Mouse (Mus musculus) embryo, embryonic 11.5 days (tissue): ENCODE measurements around the gene Zfp185.

ENCODE experiments used
- DNase-seq: peaks from one replicate; pipeline ENCODE4 v3.0.0-alpha.2; 2012; ENCODE audit warnings: low read depth, low spot score

Gene Zfp185

DNA sequence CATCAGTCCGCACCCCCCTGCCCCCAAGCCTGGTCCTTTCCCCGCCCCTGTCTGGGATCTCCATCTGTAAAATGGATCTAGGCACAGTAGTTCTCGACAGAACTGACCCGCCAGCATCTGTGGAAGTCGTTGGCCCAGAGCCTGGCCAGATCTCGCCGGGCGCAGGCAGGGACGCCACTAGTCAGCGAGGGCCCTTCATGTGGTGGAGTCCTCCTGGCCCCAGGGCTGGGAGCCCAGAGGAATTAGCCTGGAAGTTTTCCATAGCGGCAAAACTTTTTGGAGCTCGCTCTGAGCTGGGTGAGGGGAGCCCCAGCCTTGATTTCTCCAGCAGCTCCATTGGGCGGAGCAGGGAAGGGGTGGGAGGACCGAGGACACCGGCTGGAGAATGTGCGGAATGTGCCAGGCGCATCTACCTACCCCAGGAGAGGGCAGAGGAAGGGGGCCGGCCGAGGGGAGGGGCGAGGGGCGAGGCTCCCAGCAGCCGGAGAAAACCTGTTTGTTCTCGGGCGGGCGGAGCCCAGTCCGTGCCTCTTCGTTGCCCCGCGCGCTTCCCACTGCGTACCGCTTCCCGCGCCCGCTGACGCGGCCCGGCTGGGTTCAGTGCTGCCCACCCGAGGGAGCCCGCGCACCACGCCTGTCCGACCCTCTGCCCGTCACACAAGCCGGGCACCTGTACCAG, at the start of gene Zfp185:
Gene Zfp185, plus strand, starts transcription at position 499 of the 679 bp plus-strand sequence.
- DNase-seq = no peak

DNA sequence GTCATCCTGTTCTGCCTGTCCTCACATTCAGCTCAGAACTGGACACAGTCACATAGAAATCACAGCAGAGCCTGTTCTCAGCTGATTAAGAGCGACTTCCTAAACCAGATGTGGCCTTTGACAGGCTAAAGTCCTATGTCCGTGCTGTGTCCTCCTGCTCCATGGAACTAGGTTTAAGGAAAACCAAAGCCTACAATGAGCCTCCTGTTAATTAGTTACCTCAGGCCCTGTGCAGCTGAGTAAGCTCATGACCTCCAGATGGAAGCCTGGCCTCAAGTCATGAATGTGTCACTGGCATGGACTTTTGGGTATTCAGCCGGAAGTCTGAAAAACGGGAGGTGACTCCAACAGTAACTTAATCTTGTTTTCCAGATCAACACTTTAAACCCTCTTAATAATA, 33.7 kb upstream of the Zfp185 start:
- no peak for DNase-seq

DNA sequence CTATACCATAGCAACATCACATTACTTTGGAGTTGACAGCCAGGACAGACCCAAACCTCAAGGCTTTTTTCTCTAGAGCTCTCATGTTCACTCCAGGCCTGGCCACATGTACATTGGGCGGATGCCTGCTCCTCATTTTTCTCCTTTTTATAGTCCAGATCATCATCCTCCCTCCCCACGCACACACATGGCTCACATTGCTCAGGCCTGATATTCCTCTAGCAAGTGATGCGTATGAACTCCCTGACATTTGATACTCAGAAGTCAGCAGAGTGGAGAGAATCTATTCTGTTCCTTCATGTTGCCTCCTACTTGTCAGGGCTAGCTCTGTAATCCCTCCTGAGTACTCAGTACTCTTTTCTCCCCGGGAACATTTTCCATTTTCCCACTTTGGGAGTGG, 30.7 kb upstream of the Zfp185 start:
- no peak for DNase-seq

DNA sequence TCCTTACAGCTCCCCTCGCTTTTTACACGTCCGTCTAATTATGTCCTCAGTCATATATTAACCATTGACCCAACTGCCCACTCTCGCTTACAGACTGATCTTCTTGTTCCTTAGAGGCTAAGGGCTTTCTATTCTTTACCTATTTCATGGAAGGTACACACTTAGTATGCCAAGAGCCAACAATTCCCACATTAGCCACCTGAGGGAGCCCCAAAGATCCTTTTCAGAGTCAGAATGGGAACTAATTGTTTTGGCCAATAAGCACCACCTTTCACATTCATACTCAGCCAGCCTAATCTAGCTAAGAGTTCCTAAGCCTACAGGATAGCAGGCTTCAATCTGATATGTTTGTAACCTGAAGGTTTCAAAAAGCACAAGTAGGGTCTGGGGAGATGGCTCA, 26.7 kb upstream of the Zfp185 start:
- no peak for DNase-seq

DNA sequence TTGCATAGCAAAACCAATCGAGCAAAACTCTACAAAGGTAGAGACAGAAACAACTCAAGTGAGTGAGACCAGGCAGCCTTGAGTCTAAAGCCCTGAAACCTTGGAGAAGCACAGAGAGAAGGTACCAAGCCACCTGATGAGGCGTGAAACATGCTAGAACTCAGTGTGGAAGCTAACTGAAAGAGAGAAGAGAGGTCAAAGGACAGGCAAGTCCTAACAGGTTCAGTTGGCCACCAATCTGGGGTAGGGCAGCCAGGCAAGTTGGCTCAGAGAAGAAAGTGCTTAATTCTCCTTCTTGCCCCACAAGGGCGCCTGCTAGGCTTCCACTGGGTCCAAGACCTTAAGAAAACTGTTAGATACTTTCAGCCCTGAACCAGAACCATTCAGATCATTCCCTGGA, 25.6 kb upstream of the Zfp185 start:
- DNase-seq = no peak

DNA sequence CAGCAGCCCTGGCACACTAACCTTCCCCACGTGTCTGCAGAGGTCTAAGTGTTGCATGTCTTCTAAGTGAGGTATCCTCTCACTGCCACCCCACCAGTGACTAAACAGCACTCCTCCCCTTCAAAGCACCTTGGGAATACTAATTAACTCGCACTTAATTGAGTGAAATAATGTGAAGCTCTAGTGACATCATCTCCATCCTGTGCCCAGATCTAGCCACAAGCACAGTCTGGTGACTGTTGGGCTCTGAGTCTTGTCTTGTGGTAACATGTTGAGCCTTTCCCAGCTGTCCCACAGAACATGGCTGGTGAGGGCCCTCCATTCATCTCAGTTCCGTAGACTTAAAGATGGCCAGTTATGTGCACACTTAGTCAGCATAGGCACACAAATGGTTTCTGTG, 24.4 kb upstream of the Zfp185 start:
- no peak for DNase-seq

DNA sequence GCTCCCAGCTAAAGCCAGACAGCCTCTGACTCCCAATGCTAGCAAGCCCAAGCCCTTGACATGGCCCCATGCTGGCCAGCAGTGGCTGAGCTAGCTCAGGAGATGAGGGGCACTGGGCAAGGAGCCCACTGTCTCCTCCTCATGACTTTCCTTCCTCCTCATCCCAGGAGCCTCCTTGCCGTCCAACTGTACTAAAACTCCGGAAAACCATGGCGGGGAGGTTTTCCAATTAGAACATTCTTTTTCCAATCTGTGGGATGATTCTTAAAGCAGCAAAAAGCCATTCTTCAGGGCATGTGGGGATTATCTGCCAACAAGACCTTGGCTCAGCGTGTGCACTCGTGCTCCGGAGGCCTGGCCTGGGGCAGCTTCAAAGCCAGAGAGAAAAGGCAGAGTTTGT, 4.3 kb upstream of the Zfp185 start:
- DNase-seq = no peak

DNA sequence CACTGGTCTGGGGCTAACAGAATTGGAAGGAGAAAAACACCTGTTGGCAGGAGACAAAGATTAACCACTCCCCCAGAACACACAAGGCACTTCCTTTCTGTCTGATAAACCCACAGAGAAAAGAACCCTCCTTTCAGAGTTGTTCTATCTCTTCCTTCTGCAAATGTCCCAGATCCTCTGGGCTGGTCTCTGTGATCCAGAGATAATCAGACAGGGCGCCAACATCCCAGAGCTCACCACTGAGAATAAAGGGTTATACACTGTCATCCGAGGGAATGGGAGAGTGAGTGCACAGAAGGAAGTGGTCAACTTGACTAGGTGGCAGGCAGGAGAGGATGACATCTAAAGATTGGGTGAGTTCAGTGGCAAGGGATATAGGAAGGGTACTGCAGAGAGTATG, 1.5 kb upstream of the Zfp185 start:
- DNase-seq = no peak

DNA sequence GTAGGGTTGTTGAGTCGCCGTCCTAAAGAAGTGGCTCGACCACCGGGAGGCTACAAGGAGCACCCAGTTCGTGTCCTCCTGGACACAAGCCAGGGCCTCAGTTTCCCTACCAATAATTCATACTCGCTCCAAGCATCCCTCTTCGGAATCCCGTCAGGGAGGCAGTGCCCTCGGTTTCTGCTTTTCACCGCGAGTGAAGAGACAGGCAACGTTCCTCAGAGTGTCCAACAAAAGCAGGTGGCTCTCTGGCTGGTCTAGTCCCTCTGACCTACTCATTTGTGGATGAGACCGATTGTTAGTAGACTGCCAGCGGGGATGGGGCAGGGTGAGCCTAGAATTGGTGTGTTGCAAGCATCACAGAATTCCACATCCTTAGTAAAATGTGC, 374 bp downstream of the Zfp185 start:
- DNase-seq = no peak

DNA sequence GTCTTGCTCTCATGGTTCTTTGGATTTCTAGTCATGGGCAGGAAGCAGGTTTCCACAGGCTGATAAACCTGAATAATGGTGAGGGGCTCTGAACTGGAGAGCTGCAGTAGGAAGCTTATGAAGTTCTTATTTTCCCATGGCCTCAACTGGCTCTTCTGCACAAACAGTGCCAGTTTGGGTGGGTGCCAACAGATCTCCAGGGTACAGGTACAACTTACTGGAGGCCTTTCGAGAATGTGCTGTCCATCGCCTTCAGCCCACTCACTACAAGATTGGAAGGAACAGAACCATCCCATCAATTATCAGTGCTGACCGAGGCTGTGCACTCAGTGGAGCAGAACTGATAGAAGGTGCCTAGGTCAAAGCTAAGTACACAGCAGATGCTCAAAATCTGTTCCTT, 1.3 kb downstream of the Zfp185 start:
- DNase-seq = no peak

DNA sequence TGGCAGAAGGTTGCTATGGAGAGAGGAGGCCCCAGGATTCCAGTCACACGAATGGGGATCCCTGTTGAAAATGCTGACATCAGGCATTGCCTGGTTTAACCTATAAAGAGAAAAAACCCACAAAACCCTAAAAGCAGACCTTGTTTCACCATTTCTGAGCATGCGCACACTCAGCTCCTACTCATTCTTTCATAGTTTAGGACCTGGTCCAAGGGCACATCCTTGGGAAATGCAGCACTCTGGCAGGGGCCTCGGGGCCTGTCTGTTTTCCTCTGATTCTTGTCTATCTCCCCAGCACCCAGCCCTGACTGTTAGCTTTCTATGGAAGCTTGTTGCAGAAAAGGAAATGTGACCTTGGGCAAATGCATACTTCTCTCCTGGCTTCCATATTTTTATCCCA, 3.4 kb downstream of the Zfp185 start:
- DNase-seq = no peak

DNA sequence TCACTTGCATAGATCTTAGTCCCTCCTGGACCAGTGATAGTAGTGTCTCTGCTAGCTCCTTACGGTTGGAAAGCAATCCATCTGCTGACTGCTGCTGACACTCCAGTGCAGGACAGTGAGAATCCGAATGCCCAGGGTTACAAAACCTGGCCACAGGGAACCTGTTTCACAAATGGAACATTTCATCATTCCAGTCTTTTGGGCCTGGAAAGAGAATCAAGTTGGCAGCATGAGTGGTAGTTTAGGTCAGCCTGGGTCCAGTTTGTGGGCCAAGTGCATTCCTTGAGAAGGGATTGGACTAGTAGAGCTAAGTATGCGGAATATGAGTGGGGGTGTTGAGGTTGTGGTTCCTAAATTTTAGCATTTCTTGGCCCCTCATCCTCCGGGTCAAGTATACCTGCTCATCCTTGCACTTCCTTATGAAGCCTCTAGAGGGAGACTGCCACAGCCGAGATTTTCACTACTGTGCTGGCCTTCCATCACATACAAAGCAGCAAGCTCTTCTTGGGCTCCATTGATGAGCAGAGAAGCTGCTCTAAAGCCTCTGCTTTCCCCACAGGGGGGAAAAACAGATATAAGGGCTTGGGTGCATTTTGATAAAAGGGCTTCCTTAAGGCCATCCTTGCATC, 5.3 kb downstream of the Zfp185 start:
- DNase-seq = no peak

DNA sequence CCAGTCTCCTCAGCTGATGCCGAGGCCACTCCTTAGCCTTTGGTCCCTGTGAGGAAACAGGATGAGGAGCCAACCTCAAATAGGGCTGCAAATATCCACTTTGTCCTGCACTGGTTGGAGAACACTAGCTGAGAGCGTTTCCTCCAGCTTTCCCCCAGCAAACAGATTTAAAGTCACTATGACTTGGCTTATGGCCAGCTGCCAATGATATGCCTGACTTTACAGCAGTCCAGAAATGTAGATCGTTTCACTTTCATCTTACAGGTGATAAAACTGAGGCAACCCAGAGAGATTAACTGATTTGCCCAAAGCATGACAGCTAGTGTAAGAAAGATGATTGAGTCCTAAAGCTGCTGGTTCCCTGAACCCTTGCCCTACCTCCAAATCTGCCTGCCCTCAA, 8.4 kb downstream of the Zfp185 start:
- no peak for DNase-seq

DNA sequence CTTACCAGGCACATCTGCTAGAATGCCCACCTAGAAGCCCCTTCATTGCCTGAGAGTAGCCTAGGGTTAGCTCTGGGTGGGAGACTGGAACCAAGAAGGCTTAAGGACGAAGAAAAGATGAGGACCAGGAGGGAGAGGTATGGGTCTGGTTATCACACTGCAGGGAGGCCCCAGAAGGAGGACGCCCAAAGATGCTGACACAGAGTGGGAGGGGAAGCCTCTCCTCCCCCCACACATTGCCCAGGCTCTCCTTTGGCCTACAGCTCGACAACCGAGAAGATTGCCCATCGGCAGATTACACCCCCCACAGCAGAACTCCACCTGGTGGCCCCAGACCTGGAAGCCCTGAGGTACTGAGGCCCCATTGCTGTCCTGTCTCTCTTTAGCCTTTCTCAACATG, 16.0 kb downstream of the Zfp185 start:
- no peak for DNase-seq

DNA sequence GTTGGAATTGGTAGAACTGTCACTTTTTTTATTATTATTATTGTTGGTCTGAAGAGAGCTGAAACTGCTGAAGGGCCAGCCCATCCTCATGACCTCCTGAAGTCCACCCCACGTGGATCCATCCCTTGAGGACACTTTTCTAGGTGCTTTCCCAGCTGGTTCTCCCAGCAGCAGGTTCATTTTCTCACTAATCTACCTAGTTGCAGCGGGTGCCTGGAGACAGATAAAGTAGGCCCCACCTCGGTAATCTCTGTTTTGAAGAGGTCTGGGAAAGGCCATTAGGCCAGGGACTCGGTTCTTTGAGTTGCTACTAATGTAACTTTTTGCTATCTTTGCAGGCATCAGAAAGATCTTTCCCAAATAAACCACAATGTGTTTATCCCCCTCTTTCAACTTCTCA, 18.5 kb downstream of the Zfp185 start:
- DNase-seq = no peak

DNA sequence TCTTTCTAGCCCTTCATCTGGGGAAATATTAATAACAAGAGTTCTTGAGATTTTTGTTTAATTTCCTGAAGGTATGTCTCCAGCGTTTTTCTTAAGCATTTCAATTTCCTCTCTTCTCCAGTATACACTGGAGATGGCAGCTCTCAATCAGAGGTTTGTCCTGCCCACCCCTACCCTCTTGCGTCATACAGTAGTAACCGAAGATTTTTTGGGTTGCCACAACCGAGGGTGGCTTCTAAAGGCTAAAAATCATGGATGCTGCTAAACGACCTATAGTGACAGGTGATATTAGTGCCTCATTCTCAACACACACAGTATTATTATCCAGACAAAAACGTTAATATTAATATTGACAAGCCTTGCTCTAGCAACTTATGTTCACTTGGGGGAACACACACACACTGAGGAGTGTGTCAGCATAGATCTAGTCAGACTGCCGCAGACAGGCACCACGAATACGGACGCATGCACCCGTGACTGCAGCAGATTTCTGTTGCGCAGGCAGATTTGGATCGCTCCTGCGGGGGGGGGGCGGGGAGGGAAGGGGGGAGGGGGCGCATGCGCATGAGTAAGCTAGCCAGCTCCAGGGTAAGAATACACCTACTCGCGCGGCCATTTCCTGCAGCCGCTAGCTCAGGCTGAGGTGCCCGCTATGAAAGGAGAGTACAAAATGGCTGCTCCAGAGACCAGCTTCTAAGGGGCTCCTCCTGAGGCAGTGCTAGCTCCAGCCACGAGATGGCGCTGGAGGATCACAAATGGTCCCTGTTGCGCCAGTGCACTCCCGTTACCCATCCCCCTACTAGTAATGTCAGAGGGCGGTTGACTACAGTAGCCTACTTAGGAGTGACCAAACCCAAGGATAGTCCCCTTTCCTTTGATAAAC, 20.7 kb downstream of the Zfp185 start:
- peak; percentile 80 for DNase-seq

DNA sequence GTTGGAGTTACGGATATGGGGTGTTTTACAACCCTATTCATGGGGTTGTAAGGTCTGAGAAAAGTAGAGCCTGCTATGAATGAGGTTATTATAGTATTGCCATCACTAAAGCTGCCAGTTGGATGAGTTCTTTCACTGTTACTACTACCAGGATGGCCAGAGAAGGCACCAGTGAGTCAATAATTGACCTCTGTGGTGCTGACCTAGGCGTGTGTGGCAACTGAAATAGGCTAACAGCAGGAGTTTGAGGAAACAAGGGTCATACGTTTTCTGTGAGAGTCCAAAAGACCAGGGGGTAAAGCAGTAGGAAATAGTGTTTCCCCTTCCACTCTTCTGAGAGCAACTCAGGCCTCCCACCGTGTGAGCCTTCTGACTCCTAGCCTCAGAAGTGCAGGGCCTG, 25.7 kb downstream of the Zfp185 start:
- DNase-seq = no peak

DNA sequence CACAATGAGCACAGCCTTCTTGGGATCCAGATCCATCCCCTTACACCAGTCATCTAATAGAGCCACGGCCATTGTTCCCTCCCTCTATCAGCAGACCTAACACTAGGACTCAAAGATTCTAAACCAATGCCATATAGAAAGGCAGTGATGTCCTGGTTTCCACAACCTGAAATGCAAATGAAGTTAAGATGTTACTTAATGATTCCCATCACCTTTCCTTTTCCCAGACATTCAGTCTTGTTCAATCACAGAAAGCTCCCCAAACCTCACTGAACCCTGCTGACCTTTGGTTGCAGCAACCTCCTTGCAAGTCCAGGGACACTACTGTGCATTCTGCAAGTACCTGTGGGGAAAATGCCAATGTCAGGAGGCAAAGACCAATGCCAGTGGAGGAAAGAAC, 49.9 kb downstream of the Zfp185 start, which contains the start of gene Pnma5:
Gene Pnma5, minus strand, starts transcription at position 101 of the 400 bp plus-strand sequence.
- DNase-seq = no peak

DNA sequence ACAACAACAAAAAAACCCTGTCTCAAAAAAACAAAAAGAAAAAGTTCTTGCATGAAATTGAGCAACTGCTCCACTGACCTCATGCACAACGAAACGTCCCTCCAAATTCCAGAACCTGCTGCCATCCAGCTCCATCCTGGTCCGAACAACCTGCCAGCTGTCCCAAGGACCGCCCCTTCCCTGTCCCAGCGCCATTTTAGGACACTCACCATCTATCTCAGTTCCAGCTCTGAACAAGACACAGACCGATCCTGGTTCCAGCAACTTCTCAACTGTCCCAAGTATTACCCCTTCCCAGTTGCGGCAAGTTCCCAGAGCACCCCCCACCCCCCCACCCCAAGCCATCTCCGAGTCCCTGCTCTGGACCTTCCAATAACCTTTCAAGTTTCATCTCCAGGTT, 51.7 kb downstream of the Zfp185 start:
- no peak for DNase-seq

DNA sequence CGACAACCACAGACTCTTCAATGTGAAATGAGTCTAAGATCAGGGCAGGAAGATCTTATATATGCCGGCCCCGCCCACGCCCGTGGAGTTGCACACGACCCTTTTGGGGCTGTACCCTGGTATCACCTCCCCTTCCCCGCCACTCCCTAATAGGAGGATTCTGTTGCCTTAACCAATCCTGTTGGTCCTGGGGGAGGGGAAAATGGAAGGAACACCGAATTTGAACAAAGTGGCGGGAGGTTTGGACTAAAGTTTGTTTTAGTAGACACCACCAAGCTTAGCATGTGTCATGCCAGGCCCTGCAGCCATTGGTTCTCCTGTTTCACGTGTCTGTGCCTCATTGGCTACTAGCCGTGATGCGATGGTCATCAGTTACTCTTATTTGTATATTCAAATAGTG, 52.5 kb downstream of the Zfp185 start:
- no peak for DNase-seq

DNA sequence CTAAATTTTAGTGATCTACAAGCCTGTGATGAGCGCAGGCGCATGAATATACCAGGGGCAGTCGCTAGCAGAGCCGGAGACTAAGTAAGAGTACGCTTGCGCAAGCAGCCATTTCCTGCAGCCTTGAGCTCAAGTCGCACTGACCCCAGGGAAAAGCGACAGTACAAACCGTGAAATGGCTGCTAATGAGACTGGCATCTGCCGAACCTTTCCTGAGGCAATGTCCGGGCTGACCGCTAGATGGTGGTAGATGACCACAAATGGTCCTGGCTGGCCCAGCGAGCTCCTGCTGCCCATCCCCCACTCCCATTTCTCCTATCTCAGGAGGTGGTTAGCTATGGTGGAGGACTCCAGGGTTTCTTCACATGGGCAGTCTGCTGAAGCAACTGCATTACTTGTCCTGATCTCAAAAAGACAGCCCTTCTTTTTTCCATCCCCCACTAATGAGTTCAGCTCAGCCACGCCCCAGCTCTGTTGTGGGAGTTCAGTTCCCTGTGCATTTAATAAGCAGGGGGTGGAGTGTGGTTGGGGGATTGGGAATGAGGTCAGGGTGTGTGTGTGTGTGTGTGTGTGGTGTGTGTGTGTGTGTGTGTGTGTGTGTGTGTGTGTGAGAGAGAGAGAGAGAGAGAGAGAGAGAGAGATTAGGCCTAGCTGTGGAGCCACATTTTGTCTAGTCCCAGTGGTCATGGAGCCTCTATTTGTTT, 66.9 kb downstream of the Zfp185 start:
- DNase-seq = peak; percentile 79

DNA sequence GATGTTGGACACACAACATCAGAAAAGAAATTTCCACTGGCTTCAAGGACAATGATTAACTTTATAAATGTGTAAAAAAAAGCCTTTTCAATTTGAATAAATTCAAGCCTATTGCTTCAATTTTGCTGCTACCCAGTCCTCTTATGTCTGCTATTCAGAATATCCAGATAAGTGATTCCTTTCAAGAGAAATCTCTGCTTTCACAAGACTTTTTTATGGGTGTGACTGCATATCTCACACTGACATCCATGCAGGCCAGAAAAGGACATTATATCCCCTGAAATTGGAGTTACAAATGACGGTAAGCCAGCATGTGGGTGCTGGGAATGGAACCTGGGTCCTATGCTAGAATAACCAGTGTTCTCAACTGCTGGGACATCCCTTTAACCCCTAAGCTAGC, 74.4 kb downstream of the Zfp185 start:
- DNase-seq = no peak
